Mouse (Mus musculus) cerebellum, postnatal 10 days (tissue): Measurements from ENCODE around the gene Ppp1r15a.
"Not testable (repeated sequence)": the region's sequence is repeated elsewhere in the genome, so short reads cannot be mapped to it uniquely, and the experiment has no call there.

ENCODE experiments used
- DNase-seq, 2 experiments: peaks; one replicate each; pipeline ENCODE4 v3.0.0; 2021; ENCODE audit warnings: mixed read lengths in 2 of 2

Gene Ppp1r15a

GRCm38 (mm10) chr7:45480310-45480709 is 45.8 kb downstream of the Ppp1r15a start:
- not testable (repeated sequence) for DNase-seq

- no peak for DNase-seq
Measured at GRCm38 (mm10) chr7:45478774-45479173, 47.3 kb downstream of the Ppp1r15a start.

GRCm38 (mm10) chr7:45477003-45477402 is 49.1 kb downstream of the Ppp1r15a start:
- DNase-seq = peak; percentile 80 to 81

GRCm38 (mm10) chr7:45476453-45476852 is 49.6 kb downstream of the Ppp1r15a start:
- DNase-seq = no peak

- peak in 1 of 2 experiments; percentile 52 for DNase-seq
Measured at GRCm38 (mm10) chr7:45475291-45475969, 50.6 kb downstream of the Ppp1r15a start.
